Mouse (Mus musculus) bone marrow, adult 2 months (tissue): ENCODE results near the gene Theg.

Experiments
- CTCF ChIP-seq: fragments of 200-500 bp; IDR thresholded peaks from 2 replicates; pipeline ENCODE4 v1.5.1; 2011; ENCODE audit warnings: low read length, control low read depth; ENCODE audit not compliant: control insufficient read depth, insufficient read depth
- POLR2A ChIP-seq: fragments of 200-500 bp; IDR thresholded peaks from 2 replicates; pipeline ENCODE4 v1.6.1; 2011; ENCODE audit warnings: low read depth, mild to moderate bottlenecking, control low read depth, low read length, borderline replicate concordance; ENCODE audit not compliant: control insufficient read depth

DNA sequence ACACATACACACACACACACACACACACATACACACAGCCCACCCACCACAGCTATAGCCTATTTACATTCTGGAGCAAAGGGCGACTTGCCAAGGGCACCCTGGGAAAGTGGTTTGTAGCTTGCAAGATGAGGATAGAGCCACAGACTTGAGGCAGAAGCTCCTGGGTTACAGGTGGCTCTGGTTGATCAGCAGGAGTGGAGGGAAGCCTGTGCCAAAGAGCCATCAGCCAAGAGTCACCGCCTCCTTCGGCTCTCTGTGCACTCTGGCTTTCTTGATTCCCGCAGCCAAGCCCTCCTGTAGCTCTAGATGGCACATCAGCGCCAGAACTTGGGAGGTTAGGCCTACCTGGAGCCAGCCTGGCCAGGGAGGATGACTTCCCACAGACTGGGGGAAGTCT, 24.2 kb upstream of the Theg start:
- TF ChIP-seq CTCF (no peak), POLR2A (no peak)
